Mouse (Mus musculus) ES-E14 (cell line): ENCODE measurements around the gene Add2.
"Not testable (repeated sequence)": the region's sequence is repeated elsewhere in the genome, so short reads cannot be mapped to it uniquely, and the experiment has no call there.

ENCODE experiments used
- CHD2 ChIP-seq: IDR thresholded peaks from 2 replicates; pipeline ENCODE4 v1.6.1; 2014; ENCODE audit warnings: mild to moderate bottlenecking, low read depth, low read length, inconsistent platforms
- HCFC1 ChIP-seq: IDR thresholded peaks from 2 replicates; pipeline ENCODE4 v1.6.1; 2012; ENCODE audit warnings: low read length, inconsistent platforms, borderline replicate concordance; ENCODE audit not compliant: insufficient read depth
- MAFK ChIP-seq: IDR thresholded peaks from 2 replicates; pipeline ENCODE4 v1.6.1; 2014; ENCODE audit warnings: mild to moderate bottlenecking, low read depth, low read length, inconsistent platforms; ENCODE audit not compliant: insufficient read depth
- ZC3H11A ChIP-seq: IDR thresholded peaks from 2 replicates; pipeline ENCODE4 v1.6.1; 2012; ENCODE audit warnings: low read depth, mild to moderate bottlenecking, inconsistent platforms, low read length, borderline replicate concordance
- ZNF384 ChIP-seq: IDR thresholded peaks from 2 replicates; pipeline ENCODE4 v1.6.1; 2012; ENCODE audit warnings: low read depth, low read length, inconsistent platforms

- not testable (repeated sequence) for TF ChIP-seq CHD2, ZNF384, ZC3H11A, HCFC1, MAFK
Measured at GRCm38 (mm10) chr6:86014812-86015211, 13.7 kb upstream of the Add2 start.
